Mouse (Mus musculus) cerebellum, adult 9-10 months (tissue): ENCODE measurements around the gene Dhx16.
"Not testable (repeated sequence)": the region's sequence is repeated elsewhere in the genome, so short reads cannot be mapped to it uniquely, and the experiment has no call there.

Source experiments
- DNase-seq: peaks from one replicate; pipeline ENCODE4 v3.0.0; 2022

The Dhx16 gene

GRCm38 (mm10) chr17:35879245-35880057 lies at the start of gene Dhx16:
Dhx16 (plus strand) TSS chr17:35879819.
- DNase-seq = peak; percentile 95

DNA sequence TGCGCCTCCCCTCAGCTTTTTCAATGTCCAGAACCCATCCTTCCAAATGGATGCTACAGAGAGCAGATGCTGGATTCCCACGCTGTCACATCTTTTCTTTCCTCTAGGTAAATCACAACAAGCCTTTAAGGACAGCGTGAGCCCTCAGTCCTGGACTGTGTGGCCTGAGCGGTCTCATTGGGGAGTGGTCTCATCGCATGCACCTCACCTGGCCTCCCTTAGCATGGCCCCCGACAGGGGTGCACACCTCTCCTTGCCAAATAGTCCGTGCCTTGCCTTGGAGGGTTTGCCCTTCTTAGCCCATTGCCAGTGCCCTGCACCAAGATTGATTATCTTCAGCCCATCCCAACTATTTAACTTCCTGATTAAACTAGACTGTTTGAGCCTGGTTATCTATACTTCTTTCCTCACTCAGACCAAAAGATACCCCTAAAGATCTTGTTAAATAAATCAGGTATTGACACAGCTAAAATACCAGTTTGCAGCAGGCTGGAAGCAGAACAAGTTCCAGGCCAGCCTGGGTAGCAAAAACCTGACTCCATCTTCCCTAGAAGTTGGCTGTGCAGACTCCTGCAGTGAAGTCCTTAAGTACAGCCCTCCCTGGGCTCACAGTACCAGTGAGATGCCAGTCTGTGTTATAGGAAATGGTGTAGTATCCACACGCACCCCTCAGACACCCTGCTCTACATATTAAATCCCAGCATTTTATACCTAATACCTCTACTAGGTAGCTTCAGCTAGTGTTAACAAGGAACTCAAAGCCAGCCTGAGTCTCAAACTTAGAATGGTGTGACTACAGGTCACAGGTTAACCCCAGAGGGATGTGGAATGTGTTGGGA lies 47.0 kb upstream of the Dhx16 start:
- no peak for DNase-seq

DNA sequence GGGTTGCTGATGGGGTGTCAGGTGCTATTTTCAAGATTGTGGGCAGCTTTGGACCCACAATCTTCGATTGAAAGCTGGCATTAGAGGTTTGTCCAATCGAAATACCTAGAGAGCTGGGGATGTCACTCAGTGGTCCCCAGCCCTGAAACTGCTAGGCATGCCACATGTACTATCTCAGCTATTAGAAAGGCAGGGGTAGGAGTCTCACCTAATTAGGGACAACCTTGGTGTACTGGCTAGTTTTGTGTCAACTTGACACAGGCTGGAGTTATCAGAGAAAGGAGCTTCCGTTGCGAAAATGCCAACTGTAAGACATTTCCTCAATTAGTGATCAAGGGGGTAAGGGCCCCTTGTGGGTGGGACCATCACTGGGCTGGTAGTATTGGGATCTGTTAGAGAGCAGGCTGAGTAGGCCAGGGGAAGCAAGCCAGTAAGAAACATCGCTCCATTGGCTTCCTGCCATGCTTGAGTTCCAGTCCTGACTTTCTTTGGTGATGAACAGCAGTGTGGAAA lies 46.3 kb upstream of the Dhx16 start:
- DNase-seq = no peak

DNA sequence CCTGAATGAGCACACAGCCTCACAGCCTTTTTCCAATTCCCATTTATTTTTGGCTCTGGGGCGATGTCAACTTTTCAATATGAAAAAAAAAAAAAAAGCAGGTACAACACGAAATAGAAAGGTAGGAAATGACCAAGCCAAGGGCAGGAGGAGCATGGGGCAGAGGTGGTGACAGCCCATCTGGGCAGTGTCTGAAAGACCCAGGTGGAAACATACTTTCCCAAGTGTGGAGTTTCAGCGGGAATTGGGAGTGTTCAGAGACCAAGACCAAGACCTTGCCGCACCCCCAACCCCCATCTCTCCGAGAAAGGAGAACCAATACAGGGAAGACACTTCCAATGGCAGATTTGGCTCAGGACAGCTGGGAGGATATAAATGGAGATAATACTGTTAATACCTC lies 45.7 kb upstream of the Dhx16 start:
- no peak for DNase-seq

DNA sequence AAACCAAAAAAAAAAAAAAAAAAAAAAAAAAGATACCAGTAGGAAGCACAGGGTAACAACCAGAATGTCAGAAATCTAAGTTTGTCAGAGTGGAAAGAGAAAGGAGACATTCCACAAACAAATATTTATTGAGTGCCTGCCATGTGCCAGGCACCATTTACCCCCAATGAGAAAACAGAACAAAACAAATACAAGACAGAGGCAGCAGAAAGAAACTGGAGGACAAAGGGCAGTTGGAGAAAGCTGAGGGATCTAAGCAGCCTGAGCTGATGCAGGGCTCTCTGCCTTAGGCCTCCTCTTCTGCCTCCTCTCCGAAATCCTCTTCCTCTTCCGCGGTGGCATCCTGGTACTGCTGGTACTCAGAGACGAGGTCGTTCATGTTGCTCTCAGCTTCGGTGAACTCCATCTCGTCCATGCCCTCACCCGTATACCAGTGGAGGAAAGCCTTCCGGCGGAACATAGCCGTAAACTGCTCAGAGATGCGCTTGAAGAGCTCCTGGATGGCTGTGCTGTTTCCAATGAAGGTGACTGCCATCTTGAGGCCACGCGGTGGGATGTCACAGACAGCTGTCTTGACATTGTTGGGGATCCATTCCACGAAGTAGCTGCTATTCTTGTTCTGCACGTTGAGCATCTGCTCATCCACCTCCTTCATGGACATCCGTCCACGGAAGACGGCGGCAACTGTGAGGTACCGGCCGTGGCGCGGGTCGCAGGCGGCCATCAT lies 44.8 kb upstream of the Dhx16 start:
- DNase-seq = no peak

- DNase-seq = no peak
Observed at GRCm38 (mm10) chr17:35835424-35836140, 44.0 kb upstream of the Dhx16 start.

- DNase-seq = peak; percentile 94
Observed at GRCm38 (mm10) chr17:35836178-35836965, 43.2 kb upstream of the Dhx16 start.

GRCm38 (mm10) chr17:35836991-35837422 lies 42.6 kb upstream of the Dhx16 start:
- peak; percentile 83 for DNase-seq

GRCm38 (mm10) chr17:35837487-35837886 lies 42.1 kb upstream of the Dhx16 start:
- peak; percentile 71 for DNase-seq

DNA sequence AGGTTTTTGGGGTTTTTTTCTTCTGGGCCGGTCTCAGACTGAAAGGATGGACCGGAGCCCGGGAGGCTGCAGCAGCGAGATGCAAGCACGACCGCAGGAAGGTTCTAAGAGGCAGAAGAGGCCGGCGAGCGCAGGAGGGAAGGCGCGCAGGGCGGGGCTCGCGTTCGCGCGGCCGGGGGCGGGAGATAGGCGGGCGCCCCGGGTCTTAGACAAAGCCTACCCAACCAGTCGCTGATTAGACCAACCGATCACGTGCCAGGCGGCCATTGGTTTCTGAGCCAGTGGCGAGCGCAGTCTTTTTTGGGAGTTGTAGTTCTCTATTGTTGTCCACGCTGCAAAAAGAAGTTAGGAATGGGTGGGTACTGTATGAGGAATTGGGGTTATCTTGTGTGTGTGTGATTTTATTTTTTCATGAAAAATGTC lies 41.5 kb upstream of the Dhx16 start, which contains the start of gene Tubb5:
Tubb5 (minus strand) TSS at position 185 of the 423 bp plus-strand sequence.
- DNase-seq = peak; percentile 97

DNA sequence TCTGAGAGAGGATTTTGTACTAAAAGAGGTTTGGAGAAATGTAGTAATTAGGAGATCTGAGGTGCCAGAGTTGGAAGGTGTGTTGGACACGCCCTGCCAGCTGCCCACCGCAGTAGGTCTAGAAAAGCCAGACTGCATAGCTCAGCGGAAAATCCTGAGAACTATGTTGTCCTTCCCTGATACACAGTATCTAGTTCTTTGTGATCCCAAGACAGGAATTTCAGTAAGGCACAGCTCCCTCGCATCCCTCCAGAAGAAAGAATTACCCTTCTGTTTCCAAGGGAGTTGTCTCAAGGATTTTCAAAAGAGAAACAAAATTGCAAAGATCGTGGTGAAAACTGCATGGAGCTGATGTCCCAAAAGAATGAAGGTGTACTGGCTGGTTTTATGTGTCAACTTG lies 41.0 kb upstream of the Dhx16 start:
- no peak for DNase-seq

DNA sequence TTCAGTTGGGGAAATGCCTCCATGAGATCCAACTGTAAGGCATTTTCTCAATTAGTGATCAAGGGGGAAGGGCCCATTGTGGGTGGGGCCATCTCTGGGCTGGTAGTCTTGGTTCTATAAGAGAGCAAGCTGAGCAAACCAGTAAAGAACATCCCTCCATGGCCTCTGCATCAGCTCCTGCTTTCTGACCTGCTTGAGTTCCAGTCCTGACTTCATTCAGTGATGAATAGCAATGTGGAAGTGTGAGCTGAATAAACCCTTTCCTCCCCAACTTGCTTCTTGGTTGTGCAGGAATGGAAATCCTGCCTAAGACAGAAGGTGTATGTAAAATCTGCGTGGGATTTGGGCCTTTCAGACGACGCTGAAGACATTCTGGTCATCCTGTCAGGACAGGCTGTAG lies 40.6 kb upstream of the Dhx16 start:
- DNase-seq = not testable (repeated sequence)

GRCm38 (mm10) chr17:35840561-35840960 lies 39.1 kb upstream of the Dhx16 start:
- peak; percentile 70 for DNase-seq

- DNase-seq = peak; percentile 100
Observed at GRCm38 (mm10) chr17:35841076-35841950, 38.3 kb upstream of the Dhx16 start, which contains the start of gene Mdc1. Mdc1 (plus strand) TSS chr17:35841515.

DNA sequence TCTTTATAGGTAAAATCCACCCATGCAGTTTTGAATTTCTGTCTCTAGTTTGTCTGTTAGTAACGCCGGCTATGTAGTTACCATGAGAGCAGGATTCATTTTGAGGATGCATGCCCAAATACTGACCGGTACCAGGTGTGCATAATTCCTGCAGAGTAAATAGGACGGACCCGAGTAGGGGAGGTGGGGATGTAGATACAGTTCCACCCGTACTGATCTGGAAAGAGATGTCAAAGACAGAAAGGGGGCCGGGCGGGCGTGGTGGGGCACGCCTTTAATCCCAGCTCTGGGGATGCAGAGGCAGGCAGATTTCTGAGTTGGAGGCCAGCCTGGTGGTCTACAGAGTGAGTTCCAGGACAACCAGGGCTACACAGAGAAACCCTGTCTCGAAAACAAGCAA lies 37.6 kb upstream of the Dhx16 start:
- DNase-seq = no peak

- no peak for DNase-seq
Observed at GRCm38 (mm10) chr17:35843514-35843913, 36.1 kb upstream of the Dhx16 start.

DNA sequence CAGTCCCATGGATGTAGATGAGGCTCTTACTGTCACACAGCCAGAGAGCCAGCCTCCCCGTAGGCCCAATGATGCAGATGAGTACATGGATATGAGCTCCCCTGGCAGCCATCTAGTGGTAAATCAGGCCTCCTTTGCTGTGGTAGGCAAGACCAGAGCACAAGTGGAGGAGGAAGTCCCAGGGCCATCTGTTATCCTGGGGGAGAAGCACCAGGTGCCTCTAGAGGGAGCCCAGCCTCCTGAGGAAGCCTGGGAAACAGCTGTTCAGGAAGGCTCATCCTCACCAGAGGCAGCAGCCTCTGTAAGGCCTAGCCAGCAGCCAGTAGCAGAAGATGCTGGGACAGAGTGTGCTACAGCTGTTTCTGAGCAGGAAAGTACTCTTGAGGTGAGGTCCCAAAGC lies 31.5 kb upstream of the Dhx16 start:
- no peak for DNase-seq

DNA sequence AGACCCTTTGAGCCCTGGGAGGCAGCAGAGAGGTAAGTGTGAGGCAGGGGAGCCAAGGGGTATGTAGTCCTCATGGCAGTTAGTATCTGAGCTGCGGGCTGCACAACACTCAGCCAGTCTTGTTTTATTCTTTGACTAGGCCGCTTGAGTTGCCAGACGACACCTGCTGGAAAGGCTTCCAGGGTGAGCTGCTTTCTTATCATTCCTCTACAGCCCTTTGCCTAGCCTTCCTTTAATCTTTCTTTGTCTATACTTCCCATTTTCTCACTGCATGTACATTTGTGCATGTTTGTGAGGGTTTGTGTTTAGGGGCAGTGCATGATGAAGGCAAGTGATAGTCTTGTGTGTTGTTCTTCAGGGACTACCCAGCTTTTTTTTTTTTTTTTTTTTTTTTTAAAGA lies 28.6 kb upstream of the Dhx16 start:
- no peak for DNase-seq

DNA sequence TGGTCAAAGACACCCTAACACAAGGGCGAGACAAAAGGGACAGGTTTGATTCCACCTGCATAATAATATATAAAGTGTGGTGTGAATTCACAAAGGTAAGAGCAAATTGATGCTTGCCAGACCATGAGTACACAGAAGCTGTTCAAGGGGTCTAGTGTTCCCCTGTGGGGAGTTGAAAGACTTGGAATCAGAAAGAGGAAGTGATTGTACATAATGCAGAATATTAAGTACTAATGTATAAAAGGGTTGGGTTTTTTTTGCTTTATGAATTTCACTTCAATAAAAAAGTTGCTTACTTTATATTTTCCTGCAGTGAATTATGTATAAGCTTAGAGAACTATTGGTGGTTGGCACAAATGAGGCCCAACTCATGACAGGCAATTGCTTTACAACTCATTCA lies 20.2 kb upstream of the Dhx16 start:
- DNase-seq = peak; percentile 21

- peak; percentile 33 for DNase-seq
Observed at GRCm38 (mm10) chr17:35859835-35860234, 19.8 kb upstream of the Dhx16 start.
